Mouse (Mus musculus) CH12.LX (cell line): ENCODE results near the gene Mnd1. TPM values are rescaled to one million over a fixed set of nuclear protein-coding genes. Genes with fewer than 3 reads are reported as not detected.

Experiments used
- DNase-seq: peaks from one replicate; pipeline ENCODE4 v3.0.0-alpha.2; 2013; ENCODE audit errors: extremely low read depth
- H3K27ac ChIP-seq: 2 replicates; pipeline ENCODE4 v1.5.1; 2012; ENCODE audit warnings: low read depth, mild to moderate bottlenecking, control low read depth, moderate library complexity; ENCODE audit not compliant: insufficient read depth
- H3K27me3 ChIP-seq: replicated peaks from 2 replicates; pipeline ENCODE3; 2012; ENCODE audit warnings: inconsistent platforms
- H3K36me3 ChIP-seq, 2 experiments: replicated peaks in 1 of 2; 2 replicates each; pipeline versions ENCODE3 to v1.6.1; 2012; ENCODE audit warnings: inconsistent platforms in 1 of 2, low read length in 1 of 2, mild to moderate bottlenecking in 1 of 2, mixed read lengths in 1 of 2, moderate library complexity in 1 of 2; ENCODE audit not compliant: control insufficient read depth in 1 of 2, insufficient read depth in 1 of 2
- H3K4me1 ChIP-seq, 2 experiments: 2 replicates each; pipeline ENCODE4 v1.6.1; 2012; ENCODE audit warnings: inconsistent platforms in 1 of 2, moderate library complexity in 1 of 2; ENCODE audit not compliant: insufficient read depth in 2 of 2, control insufficient read depth in 1 of 2
- H3K4me2 ChIP-seq: 2 replicates; pipeline ENCODE4 v1.6.1; 2012; ENCODE audit warnings: low read depth, mild to moderate bottlenecking, control low read depth; ENCODE audit not compliant: poor library complexity, insufficient read depth, severe bottlenecking
- H3K4me3 ChIP-seq, 3 experiments: fragments of 150-350 bp in 1 of 3; sonication (generic) in 1 of 3; replicated peaks in 1 of 3; 2 replicates each; pipeline versions ENCODE3 to v1.5.1; 2011 to 2012; ENCODE audit warnings: low read depth in 2 of 3, low read length in 2 of 3, mild to moderate bottlenecking in 2 of 3, moderate library complexity in 2 of 3, control low read depth in 1 of 3, improper control_type of control experiment in 1 of 3, inconsistent platforms in 1 of 3, mixed read lengths in 1 of 3; ENCODE audit not compliant: poor library complexity in 1 of 3
- H3K79me2 ChIP-seq: replicated peaks from 2 replicates; pipeline ENCODE4 v1.6.1; 2012; ENCODE audit warnings: mild to moderate bottlenecking, moderate library complexity; ENCODE audit not compliant: control insufficient read depth, poor library complexity, insufficient read depth, severe bottlenecking; ENCODE audit errors: extremely low read depth
- H3K9ac ChIP-seq: 2 replicates; pipeline ENCODE4 v1.6.1; 2012; ENCODE audit warnings: low read depth, mild to moderate bottlenecking, control low read depth, moderate library complexity; ENCODE audit not compliant: insufficient read depth
- H3K9me3 ChIP-seq: replicated peaks from 2 replicates; pipeline ENCODE3; 2012; ENCODE audit warnings: low read length, inconsistent platforms, mixed read lengths
- BHLHE40 ChIP-seq: IDR thresholded peaks from 2 replicates; pipeline ENCODE4 v1.6.1; 2011; ENCODE audit warnings: mild to moderate bottlenecking, low read depth, low read length, improper control_type of control experiment
- CHD1 ChIP-seq: IDR thresholded peaks from 2 replicates; pipeline ENCODE4 v1.6.1; 2012; ENCODE audit warnings: low read depth, low read length, improper control_type of control experiment, inconsistent platforms
- CHD2 ChIP-seq: IDR thresholded peaks from 2 replicates; pipeline ENCODE4 v1.6.1; 2011; ENCODE audit warnings: low read length, improper control_type of control experiment
- CTCF ChIP-seq, 2 experiments: IDR thresholded peaks in 1 of 2; conservative IDR thresholded peaks in 1 of 2; 2 replicates each; pipeline ENCODE4 v1.5.1; 2011 to 2012; ENCODE audit warnings: low read depth in 2 of 2, low read length in 2 of 2, improper control_type of control experiment in 1 of 2, inconsistent platforms in 1 of 2, mild to moderate bottlenecking in 1 of 2, moderate library complexity in 1 of 2
- E2F4 ChIP-seq: IDR thresholded peaks from 2 replicates; pipeline ENCODE4 v1.6.1; 2011; ENCODE audit warnings: low read depth, low read length, improper control_type of control experiment; ENCODE audit not compliant: insufficient replicate concordance
- ELF1 ChIP-seq: IDR thresholded peaks from 2 replicates; pipeline ENCODE4 v1.6.1; 2014; ENCODE audit warnings: low read depth, mild to moderate bottlenecking, inconsistent platforms, low read length, improper control_type of control experiment
- ETS1 ChIP-seq: conservative IDR thresholded peaks from 2 replicates; pipeline ENCODE4 v1.6.1; 2012; ENCODE audit warnings: low read depth, mild to moderate bottlenecking, inconsistent platforms, low read length, improper control_type of control experiment, moderate library complexity
- HCFC1 ChIP-seq: IDR thresholded peaks from 2 replicates; pipeline ENCODE4 v1.6.1; 2012; ENCODE audit warnings: low read depth, mild to moderate bottlenecking, inconsistent platforms, low read length, improper control_type of control experiment
- IRF4 ChIP-seq: IDR thresholded peaks from 2 replicates; pipeline ENCODE4 v1.6.1; 2014; ENCODE audit warnings: low read depth, mild to moderate bottlenecking, inconsistent platforms, low read length, improper control_type of control experiment
- JUND ChIP-seq: conservative IDR thresholded peaks from 2 replicates; pipeline ENCODE4 v1.6.1; 2011; ENCODE audit warnings: low read depth, low read length, improper control_type of control experiment
- KAT2A ChIP-seq: IDR thresholded peaks from 2 replicates; pipeline ENCODE4 v1.6.1; 2012; ENCODE audit warnings: low read length, improper control_type of control experiment, inconsistent platforms; ENCODE audit not compliant: insufficient replicate concordance
- MAX ChIP-seq: IDR thresholded peaks from 2 replicates; pipeline ENCODE4 v1.6.1; 2011; ENCODE audit warnings: low read length, improper control_type of control experiment
- MAZ ChIP-seq: IDR thresholded peaks from 2 replicates; pipeline ENCODE4 v1.6.1; 2012; ENCODE audit warnings: low read depth, mild to moderate bottlenecking, inconsistent platforms, low read length, improper control_type of control experiment, moderate library complexity
- MXI1 ChIP-seq: IDR thresholded peaks from 2 replicates; pipeline ENCODE4 v1.6.1; 2011; ENCODE audit warnings: mild to moderate bottlenecking, low read depth, low read length, improper control_type of control experiment
- NELFE ChIP-seq: IDR thresholded peaks from 2 replicates; pipeline ENCODE4 v1.6.1; 2011; ENCODE audit warnings: low read depth, low read length, improper control_type of control experiment
- PAX5 ChIP-seq: IDR thresholded peaks from 2 replicates; pipeline ENCODE4 v1.6.1; 2012; ENCODE audit warnings: low read length, inconsistent platforms, mixed read lengths
- POLR2A ChIP-seq: IDR thresholded peaks from 2 replicates; pipeline ENCODE4 v1.6.1; 2011; ENCODE audit warnings: low read depth, mild to moderate bottlenecking, improper control_type of control experiment, low read length
- RAD21 ChIP-seq: IDR thresholded peaks from 2 replicates; pipeline ENCODE4 v1.6.1; 2011; ENCODE audit warnings: low read depth, mild to moderate bottlenecking, low read length, improper control_type of control experiment, moderate library complexity
- RCOR1 ChIP-seq: conservative IDR thresholded peaks from 2 replicates; pipeline ENCODE4 v1.6.1; 2012; ENCODE audit warnings: low read depth, mild to moderate bottlenecking, inconsistent platforms, low read length, improper control_type of control experiment
- SMC3 ChIP-seq: IDR thresholded peaks from 2 replicates; pipeline ENCODE4 v1.6.1; 2011; ENCODE audit warnings: low read depth, low read length, improper control_type of control experiment
- TCF12 ChIP-seq: IDR thresholded peaks from 2 replicates; pipeline ENCODE4 v1.6.1; 2014; ENCODE audit warnings: low read depth, mild to moderate bottlenecking, inconsistent platforms, low read length, improper control_type of control experiment
- UBTF ChIP-seq: IDR thresholded peaks from 2 replicates; pipeline ENCODE4 v1.6.1; 2012; ENCODE audit warnings: low read depth, mild to moderate bottlenecking, inconsistent platforms, low read length, improper control_type of control experiment, moderate library complexity
- USF1 ChIP-seq: IDR thresholded peaks from 2 replicates; pipeline ENCODE4 v1.6.1; 2014; ENCODE audit warnings: low read depth, mild to moderate bottlenecking, inconsistent platforms, low read length, improper control_type of control experiment
- USF2 ChIP-seq: conservative IDR thresholded peaks from 2 replicates; pipeline ENCODE4 v1.6.1; 2011; ENCODE audit warnings: low read depth, low read length, improper control_type of control experiment
- ZC3H11A ChIP-seq: IDR thresholded peaks from 2 replicates; pipeline ENCODE4 v1.6.1; 2012; ENCODE audit warnings: low read depth, mild to moderate bottlenecking, inconsistent platforms, low read length, improper control_type of control experiment
- ZKSCAN1 ChIP-seq: IDR thresholded peaks from 2 replicates; pipeline ENCODE4 v1.6.1; 2012; ENCODE audit warnings: low read depth, inconsistent platforms, low read length, improper control_type of control experiment, borderline replicate concordance
- ZMIZ1 ChIP-seq: IDR thresholded peaks from 2 replicates; pipeline ENCODE4 v1.6.1; 2012; ENCODE audit warnings: low read depth, mild to moderate bottlenecking, inconsistent platforms, low read length, improper control_type of control experiment
- dilution Hi-C: fragments of 300-500 bp; cut with MboI; formaldehyde crosslinking; loops from 2 replicates; pipeline ENCODE4 v1.14.3; 2020; ENCODE audit warnings: low sequenced_read_pairs; ENCODE audit not compliant: extremely low pct_unique_long_range_greater_than_20kb, extremely low pct_ligation_motif_present
- in situ Hi-C: fragments of 300-500 bp; cut with MboI; formaldehyde crosslinking; loops from 3 replicates; pipeline ENCODE4 v1.14.3; 2019; ENCODE audit warnings: low sequenced_read_pairs, low pct_ligation_motif_present, low pct_unique_long_range_greater_than_20kb, mixed read lengths
- polyA plus RNA-seq: library from polyadenylated mRNA; unstranded; fragments of >175 nt; gene quantifications from 2 replicates; pipeline ENCODE4 v1.2.1, GENCODE M21; 2012; ENCODE audit warnings: low read depth; ENCODE audit not compliant: insufficient read length
- total RNA-seq, 2 experiments: library from RNA; depleted of rRNA; stranded (reverse); fragments of 300-350 nt in 1 of 2; fragments of >200 nt in 1 of 2; gene quantifications; 2 replicates each; pipeline ENCODE4 v1.2.3; 2012 to 2014

Mnd1 gene
- total and polyA plus RNA-seq, 3 experiments = 14.2 to 23.1 (median 19.0) TPM

DNA sequence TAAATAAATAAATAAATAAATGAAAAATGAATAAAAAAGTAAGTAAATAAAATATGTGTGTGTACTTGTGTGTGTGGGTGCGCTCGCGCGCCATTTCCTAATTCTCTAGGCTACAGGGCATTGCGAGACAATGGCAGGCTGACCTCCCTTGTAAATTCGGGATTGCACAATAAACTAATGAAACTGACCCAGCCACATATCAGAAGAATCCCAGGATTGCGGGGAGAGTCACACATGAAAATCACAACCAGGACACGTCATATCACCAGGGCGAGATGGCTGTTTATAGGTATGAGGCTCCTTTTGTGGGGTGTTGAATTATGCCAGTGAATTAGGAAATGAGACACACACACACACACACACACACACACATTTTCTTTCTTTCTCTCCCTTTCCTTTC, 43.9 kb upstream of the Mnd1 start:
- Histone ChIP-seq H3K9me3 (no peaks in the 10 kb centered on the region), H3K4me3 (no peak overlapping the region), H3K27ac (no peak overlapping the region), H3K9ac (no peak overlapping the region), H3K79me2 (no peaks in the 10 kb centered on the region), H3K4me1 (no peaks in the 10 kb centered on the region), H3K36me3 (peaks cover 0 to 10% of the 10 kb centered on the region in 2 experiments), H3K4me2 (no peak overlapping the region), H3K27me3 (no peaks in the 10 kb centered on the region)
- TF ChIP-seq RAD21 (no peak), ZMIZ1 (no peak), CTCF (conservative IDR thresholded peaks at IDR 0.05 in 1 of 2, IDR thresholded peaks at IDR 0.05 in 1 of 2; ENCODE audit: low read depth in 2 of 2, low read length in 2 of 2) (no peak), HCFC1 (no peak), UBTF (no peak), KAT2A (no peak), ZKSCAN1 (no peak), IRF4 (no peak), ETS1 (no peak), CHD2 (no peak), USF2 (no peak), BHLHE40 (no peak), E2F4 (no peak), ZC3H11A (no peak), MAZ (no peak), SMC3 (no peak), RCOR1 (no peak), MXI1 (no peak), JUND (no peak)
- in situ Hi-C loops = no loop called here
- dilution Hi-C loops = no loop called here
- DNase-seq = no peak

DNA sequence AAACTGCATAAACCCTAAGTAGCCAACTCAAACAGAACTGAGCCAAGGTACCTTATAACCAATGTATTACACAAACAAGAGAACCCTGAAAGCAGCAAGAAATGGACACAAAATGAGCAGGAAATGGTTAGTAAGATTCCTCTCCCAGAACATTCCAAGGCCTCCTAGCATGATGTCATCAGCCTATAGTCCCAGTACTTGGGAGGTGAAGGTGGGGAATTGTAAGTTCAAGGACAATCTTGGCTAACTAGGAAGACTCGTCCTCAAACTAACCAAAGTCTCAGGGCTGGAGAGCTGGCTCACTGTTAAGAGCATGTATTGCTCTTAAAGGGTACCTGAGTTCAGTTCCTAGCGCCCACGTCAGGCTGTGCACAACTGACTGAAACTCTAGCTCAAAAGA, 42.6 kb upstream of the Mnd1 start:
- DNase-seq = no peak
- Histone ChIP-seq H3K9ac (no peak overlapping the region), H3K79me2 (no peaks in the 10 kb centered on the region), H3K9me3 (no peaks in the 10 kb centered on the region), H3K4me1 (no peaks in the 10 kb centered on the region), H3K36me3 (peaks cover 0 to 11% of the 10 kb centered on the region in 2 experiments), H3K27me3 (no peaks in the 10 kb centered on the region), H3K4me2 (no peak overlapping the region), H3K4me3 (no peak overlapping the region), H3K27ac (no peak overlapping the region)
- dilution Hi-C loops = no loop called here
- TF ChIP-seq MAX (no peak), ELF1 (no peak), CHD1 (no peak), TCF12 (no peak), POLR2A (no peak), PAX5 (no peak), USF1 (no peak), BHLHE40 (no peak), NELFE (no peak)
- in situ Hi-C loops = no loop called here
